Mouse (Mus musculus): ENCODE data around the gene Gm3417. TPM values are rescaled to one million over a fixed set of nuclear protein-coding genes. Genes with fewer than 3 reads are reported as not detected.
"Not testable (repeated sequence)": the region's sequence is repeated elsewhere in the genome, so short reads cannot be mapped to it uniquely, and the experiment has no call there.

Gene Gm3417
- 1.6 and 1.8 TPM in 2 replicates for polyA plus RNA-seq (2015; fragmentation: Nextera tagmentation; extraction: Ambion mirVana)

DNA sequence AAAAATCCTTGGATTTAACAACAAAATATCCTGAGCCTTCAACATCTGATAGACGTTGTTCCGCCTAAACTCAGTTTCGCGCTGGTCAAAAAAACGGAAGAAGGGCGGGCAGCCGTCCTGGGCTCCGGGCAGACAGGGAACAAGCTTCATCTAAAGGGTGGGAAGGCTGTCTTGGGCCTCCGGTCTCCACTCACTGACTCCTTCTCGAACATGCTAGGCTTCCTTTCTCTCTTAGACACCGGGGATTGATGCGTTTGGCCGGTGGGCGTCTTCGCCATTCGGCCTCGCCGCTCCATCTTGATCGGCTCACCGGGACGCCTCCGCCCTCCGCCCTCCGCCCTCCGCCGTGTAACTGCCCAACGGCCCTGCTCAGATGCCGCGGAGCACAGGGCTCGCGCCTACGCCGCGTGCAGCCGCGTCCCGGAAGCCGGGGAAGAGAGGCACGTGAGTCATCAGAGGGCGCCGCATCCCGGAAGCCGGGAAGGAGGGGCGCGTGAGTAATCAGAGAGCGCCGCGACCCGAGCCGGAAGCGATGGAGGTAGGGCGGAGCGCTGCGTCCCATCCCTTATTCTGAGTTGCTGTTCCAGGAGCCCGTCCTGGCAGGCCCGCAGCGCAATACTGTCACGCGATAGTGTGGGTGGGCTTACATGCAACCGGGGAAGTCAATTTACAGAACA is at the start of gene Gm3417, which contains the start of gene 9030025P20Rik:
Gene Gm3417, minus strand, starts transcription at position 429 of the 677 bp plus-strand sequence.
Gene 9030025P20Rik, plus strand, starts transcription at position 107 of the 677 bp plus-strand sequence.
- H3K4me2 ChIP-seq (ENCODE audit: low read depth, low read length); H3K4me1 ChIP-seq (replicated peaks; ENCODE audit: control insufficient read depth, insufficient read depth, low read length): not testable (repeated sequence)

DNA sequence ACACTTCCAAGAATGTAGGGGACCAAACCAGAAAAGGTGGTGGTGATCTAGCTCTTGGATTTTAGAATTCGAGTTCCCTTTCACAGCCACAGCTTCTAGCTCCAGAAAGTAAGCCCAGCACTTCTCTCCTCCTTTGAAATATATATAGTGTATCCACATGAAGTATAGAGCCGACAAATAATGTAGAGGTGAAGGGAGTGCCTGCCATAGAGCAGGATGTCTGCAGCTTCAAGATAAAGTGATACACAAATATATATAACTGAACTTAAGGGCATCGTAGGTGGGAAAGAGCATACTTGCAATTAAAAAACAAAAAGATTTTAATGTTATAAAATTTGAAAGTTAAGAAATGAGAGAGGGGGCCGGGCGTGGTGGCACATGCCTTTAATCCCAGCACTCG is 46.9 kb upstream of the Gm3417 start:
- no CpG with 5 or more reads among the region's 6 CpGs for WGBS
- H3K4me3 ChIP-seq (ENCODE audit: low read length); H3K9me3 ChIP-seq (ENCODE audit: control insufficient read depth, low read length); H3K9ac ChIP-seq (ENCODE audit: low read length); H3K4me1 ChIP-seq (replicated peaks; ENCODE audit: control insufficient read depth, insufficient read depth, low read length); H3K27me3 ChIP-seq (ENCODE audit: control insufficient read depth, insufficient read depth, low read depth, low read length); H3K4me2 ChIP-seq (ENCODE audit: low read depth, low read length); H3K36me3 ChIP-seq (ENCODE audit: control insufficient read depth, insufficient read depth, low read length); ATAC-seq (ENCODE audit: low read depth); H3K27ac ChIP-seq (ENCODE audit: low read length): not testable (repeated sequence)

More for the DNA sequence above, at the start of gene Gm3417, which contains the start of gene 9030025P20Rik:
- H3K9me3 ChIP-seq (ENCODE audit: control insufficient read depth, low read length); H3K27me3 ChIP-seq (ENCODE audit: control insufficient read depth, insufficient read depth, low read depth, low read length); H3K9ac ChIP-seq (ENCODE audit: low read length); H3K4me3 ChIP-seq (ENCODE audit: low read length); H3K27ac ChIP-seq (ENCODE audit: low read length); H3K36me3 ChIP-seq (ENCODE audit: control insufficient read depth, insufficient read depth, low read length): not testable (repeated sequence)
- WGBS = no CpG with 5 or more reads among the region's 60 CpGs
- peak; percentile 99 for ATAC-seq (ENCODE audit: low read depth)

DNA sequence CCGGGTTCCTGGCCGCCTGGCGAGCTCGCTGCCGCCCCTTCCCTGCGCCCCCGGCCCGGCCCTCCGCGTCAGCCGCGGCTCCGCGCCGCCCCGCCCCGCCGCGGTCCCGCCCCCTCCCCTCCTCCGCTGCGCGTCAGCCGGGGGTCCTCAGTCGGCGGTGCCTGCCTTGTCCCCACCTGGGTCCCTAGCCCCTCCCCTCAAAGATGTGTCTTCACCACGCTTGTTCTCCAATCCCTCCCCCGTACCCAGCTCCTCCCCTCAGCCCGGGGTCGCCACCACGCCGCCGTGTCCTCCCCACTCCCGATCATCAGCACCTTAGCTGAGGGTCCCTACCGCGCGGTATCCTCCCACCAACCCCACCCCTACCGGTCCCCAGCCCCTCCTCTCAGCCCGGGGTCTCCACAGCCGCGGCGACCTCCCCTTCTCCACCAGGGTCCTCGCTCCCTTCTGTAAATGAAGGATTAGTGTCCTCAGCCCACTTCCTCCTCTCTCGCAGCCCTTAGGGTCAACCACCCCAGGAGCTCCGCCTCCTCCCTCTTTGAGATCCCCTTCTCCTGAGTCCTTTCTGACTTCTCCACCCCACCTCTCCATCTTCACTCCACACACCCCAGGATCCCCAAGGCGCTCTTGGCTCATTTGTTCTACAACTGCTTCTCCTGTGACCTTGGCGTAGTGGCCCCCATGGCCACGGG is 46.1 kb upstream of the Gm3417 start:
- H3K27me3 ChIP-seq (ENCODE audit: control insufficient read depth, insufficient read depth, low read depth, low read length); H3K4me2 ChIP-seq (ENCODE audit: low read depth, low read length); H3K4me3 ChIP-seq (ENCODE audit: low read length); H3K4me1 ChIP-seq (replicated peaks; ENCODE audit: control insufficient read depth, insufficient read depth, low read length); H3K9ac ChIP-seq (ENCODE audit: low read length); H3K36me3 ChIP-seq (ENCODE audit: control insufficient read depth, insufficient read depth, low read length); H3K27ac ChIP-seq (ENCODE audit: low read length); H3K9me3 ChIP-seq (ENCODE audit: control insufficient read depth, low read length): not testable (repeated sequence)
- no CpG with 5 or more reads among the region's 48 CpGs for WGBS
- peak; percentile 82 for ATAC-seq (ENCODE audit: low read depth)

- H3K36me3 ChIP-seq (ENCODE audit: control insufficient read depth, insufficient read depth, low read length); H3K27me3 ChIP-seq (ENCODE audit: control insufficient read depth, insufficient read depth, low read depth, low read length); H3K4me3 ChIP-seq (ENCODE audit: low read length); H3K27ac ChIP-seq (ENCODE audit: low read length); H3K4me1 ChIP-seq (replicated peaks; ENCODE audit: control insufficient read depth, insufficient read depth, low read length); H3K9me3 ChIP-seq (ENCODE audit: control insufficient read depth, low read length); H3K9ac ChIP-seq (ENCODE audit: low read length); H3K4me2 ChIP-seq (ENCODE audit: low read depth, low read length): not testable (repeated sequence)
- WGBS = no CpG with 5 or more reads among the region's 97 CpGs
- peak; percentile 84 for ATAC-seq (ENCODE audit: low read depth)
Measured at GRCm38 (mm10) chr17:15023878-15024492, 45.4 kb upstream of the Gm3417 start.

DNA sequence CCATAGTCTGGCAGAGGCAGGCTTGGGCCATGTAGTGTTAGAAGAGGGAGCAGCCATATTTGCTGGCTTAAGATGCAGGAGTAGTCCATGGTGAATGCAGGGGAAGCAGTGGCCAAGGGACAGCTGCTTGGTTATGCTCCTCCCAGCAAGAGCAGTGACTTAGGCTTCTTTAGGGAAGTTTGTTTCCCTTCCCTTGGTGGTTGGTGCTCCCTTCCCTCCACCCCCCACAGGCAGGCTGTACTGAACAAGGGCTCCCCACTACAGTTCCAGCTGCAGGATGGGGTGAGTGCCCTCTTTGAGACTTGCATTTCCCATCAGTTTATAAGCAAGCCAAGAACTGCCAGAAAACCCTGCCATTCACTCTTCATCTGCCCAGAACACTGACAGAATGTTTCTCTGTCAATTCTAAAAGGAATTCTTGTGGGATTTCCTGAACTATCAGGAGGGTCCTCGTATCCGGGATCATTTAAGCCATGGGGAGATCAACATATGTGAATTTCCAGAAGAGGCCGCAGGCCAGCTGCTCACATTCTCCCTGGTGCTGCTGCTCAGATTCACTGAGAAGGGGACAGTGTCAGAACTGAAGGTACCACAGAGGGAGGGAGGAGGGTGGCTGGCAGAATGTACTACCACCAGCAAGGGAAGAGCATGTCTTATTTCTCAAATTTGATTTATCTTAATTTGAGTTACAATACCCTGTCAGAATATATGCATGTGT is 43.1 kb upstream of the Gm3417 start:
- 87% methylated on average over 3 of the region's 3 CpGs for WGBS
- H3K4me3 ChIP-seq (ENCODE audit: low read length); H3K4me1 ChIP-seq (replicated peaks; ENCODE audit: control insufficient read depth, insufficient read depth, low read length); H3K27me3 ChIP-seq (ENCODE audit: control insufficient read depth, insufficient read depth, low read depth, low read length); H3K9ac ChIP-seq (ENCODE audit: low read length); H3K27ac ChIP-seq (ENCODE audit: low read length); H3K36me3 ChIP-seq (ENCODE audit: control insufficient read depth, insufficient read depth, low read length); H3K9me3 ChIP-seq (ENCODE audit: control insufficient read depth, low read length); H3K4me2 ChIP-seq (ENCODE audit: low read depth, low read length); ATAC-seq (ENCODE audit: low read depth): not testable (repeated sequence)

DNA sequence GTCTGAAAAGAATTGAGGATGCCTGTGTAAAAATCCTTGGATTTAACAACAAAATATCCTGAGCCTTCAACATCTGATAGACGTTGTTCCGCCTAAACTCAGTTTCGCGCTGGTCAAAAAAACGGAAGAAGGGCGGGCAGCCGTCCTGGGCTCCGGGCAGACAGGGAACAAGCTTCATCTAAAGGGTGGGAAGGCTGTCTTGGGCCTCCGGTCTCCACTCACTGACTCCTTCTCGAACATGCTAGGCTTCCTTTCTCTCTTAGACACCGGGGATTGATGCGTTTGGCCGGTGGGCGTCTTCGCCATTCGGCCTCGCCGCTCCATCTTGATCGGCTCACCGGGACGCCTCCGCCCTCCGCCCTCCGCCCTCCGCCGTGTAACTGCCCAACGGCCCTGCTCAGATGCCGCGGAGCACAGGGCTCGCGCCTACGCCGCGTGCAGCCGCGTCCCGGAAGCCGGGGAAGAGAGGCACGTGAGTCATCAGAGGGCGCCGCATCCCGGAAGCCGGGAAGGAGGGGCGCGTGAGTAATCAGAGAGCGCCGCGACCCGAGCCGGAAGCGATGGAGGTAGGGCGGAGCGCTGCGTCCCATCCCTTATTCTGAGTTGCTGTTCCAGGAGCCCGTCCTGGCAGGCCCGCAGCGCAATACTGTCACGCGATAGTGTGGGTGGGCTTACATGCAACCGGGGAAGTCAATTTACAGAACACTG is 31.3 kb upstream of the Gm3417 start, which contains the start of gene Gm3435:
Gene Gm3435, plus strand, starts transcription at position 471 of the 708 bp plus-strand sequence.
- WGBS = no CpG with 5 or more reads among the region's 60 CpGs
- H3K4me3 ChIP-seq (ENCODE audit: low read length); H3K4me2 ChIP-seq (ENCODE audit: low read depth, low read length); H3K4me1 ChIP-seq (replicated peaks; ENCODE audit: control insufficient read depth, insufficient read depth, low read length); H3K9me3 ChIP-seq (ENCODE audit: control insufficient read depth, low read length); H3K27ac ChIP-seq (ENCODE audit: low read length); H3K9ac ChIP-seq (ENCODE audit: low read length); H3K27me3 ChIP-seq (ENCODE audit: control insufficient read depth, insufficient read depth, low read depth, low read length); H3K36me3 ChIP-seq (ENCODE audit: control insufficient read depth, insufficient read depth, low read length): not testable (repeated sequence)
- peak; percentile 99 for ATAC-seq (ENCODE audit: low read depth)

DNA sequence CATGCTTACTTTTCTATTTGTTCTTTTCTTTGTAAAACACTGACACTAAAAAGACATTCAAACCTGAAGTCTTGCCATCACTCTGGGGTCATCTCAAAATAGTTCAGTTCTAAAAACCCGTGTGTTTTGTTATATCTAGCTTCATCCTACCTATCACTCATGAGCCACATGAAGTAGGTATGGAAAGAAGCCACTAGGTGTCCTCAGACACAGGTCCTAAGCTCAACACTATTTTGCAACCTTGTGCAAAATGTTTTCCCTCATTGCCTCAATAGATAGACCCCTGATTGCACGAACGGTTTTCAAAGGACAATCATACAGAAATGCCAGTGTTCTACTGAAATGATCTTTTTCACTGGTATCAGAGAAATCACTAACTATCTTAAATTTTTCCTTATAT is 30.5 kb upstream of the Gm3417 start:
- H3K36me3 ChIP-seq (ENCODE audit: control insufficient read depth, insufficient read depth, low read length); H3K27me3 ChIP-seq (ENCODE audit: control insufficient read depth, insufficient read depth, low read depth, low read length); H3K4me2 ChIP-seq (ENCODE audit: low read depth, low read length); ATAC-seq (ENCODE audit: low read depth); H3K9me3 ChIP-seq (ENCODE audit: control insufficient read depth, low read length); H3K9ac ChIP-seq (ENCODE audit: low read length); H3K4me1 ChIP-seq (replicated peaks; ENCODE audit: control insufficient read depth, insufficient read depth, low read length); H3K27ac ChIP-seq (ENCODE audit: low read length); H3K4me3 ChIP-seq (ENCODE audit: low read length): not testable (repeated sequence)
- no CpG with 5 or more reads among the region's 3 CpGs for whole genome bisulfite sequencing

DNA sequence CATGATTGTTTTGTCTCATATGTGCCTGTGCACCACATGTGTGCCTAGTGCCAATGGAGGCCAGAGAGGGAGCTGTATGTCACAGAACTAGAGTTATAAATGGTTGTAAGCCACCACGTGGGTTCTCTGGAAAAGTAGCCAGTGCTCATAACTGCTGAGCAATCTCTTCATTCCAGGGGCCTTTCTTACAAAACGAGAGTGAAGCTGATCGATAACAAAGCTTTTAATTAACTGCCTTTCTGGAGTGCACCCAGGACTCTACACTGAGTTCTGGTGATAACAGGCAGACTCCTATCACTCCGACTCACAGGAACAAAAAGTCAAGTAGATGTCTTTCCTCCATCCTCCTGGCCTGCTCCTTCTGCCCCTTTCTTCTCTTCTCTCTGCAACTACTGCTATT is 21.5 kb upstream of the Gm3417 start:
- not testable (repeated sequence) for H3K4me1 ChIP-seq (replicated peaks; ENCODE audit: control insufficient read depth, insufficient read depth, low read length); H3K36me3 ChIP-seq (ENCODE audit: control insufficient read depth, insufficient read depth, low read length); H3K4me3 ChIP-seq (ENCODE audit: low read length); H3K9me3 ChIP-seq (ENCODE audit: control insufficient read depth, low read length); ATAC-seq (ENCODE audit: low read depth); H3K4me2 ChIP-seq (ENCODE audit: low read depth, low read length); H3K9ac ChIP-seq (ENCODE audit: low read length); H3K27me3 ChIP-seq (ENCODE audit: control insufficient read depth, insufficient read depth, low read depth, low read length); H3K27ac ChIP-seq (ENCODE audit: low read length)
- WGBS = no CpG with 5 or more reads among the region's 4 CpGs

Data from lung, embryonic 16.5 days (tissue).